Mouse (Mus musculus) ES-E14 (cell line): ENCODE measurements at regions not wholly inside any gene's neighbourhood (a gene's known extent, or its start where the extent isn't known, plus 50 kb on each side); places are given as distances from the start of the nearest gene placed in this dataset.

Source experiments
- DNase-seq: peaks from one replicate; pipeline ENCODE4 v3.0.0-alpha.2; 2013; ENCODE audit warnings: low read depth, low spot score
- H3K27ac ChIP-seq: 2 replicates; pipeline ENCODE4 v1.5.1; 2012; ENCODE audit warnings: low read depth, mild to moderate bottlenecking, low read length, moderate library complexity, mixed read lengths; ENCODE audit not compliant: poor library complexity, insufficient read depth, severe bottlenecking
- H3K36me3 ChIP-seq: 2 replicates; pipeline ENCODE4 v1.6.1; 2012; ENCODE audit warnings: mild to moderate bottlenecking, low read length, moderate library complexity, mixed read lengths; ENCODE audit not compliant: control insufficient read depth, poor library complexity, insufficient read depth, severe bottlenecking
- H3K4me1 ChIP-seq, 2 experiments: fragments of 150-350 bp in 1 of 2; sonication (generic) in 1 of 2; 2 replicates each; pipeline ENCODE4 v1.6.1; 2012; ENCODE audit warnings: low read length in 2 of 2, mild to moderate bottlenecking in 1 of 2, mixed read lengths in 1 of 2; ENCODE audit not compliant: control insufficient read depth in 2 of 2, insufficient read depth in 2 of 2, poor library complexity in 1 of 2
- H3K4me3 ChIP-seq, 2 experiments: fragments of 150-350 bp in 1 of 2; sonication (generic) in 1 of 2; 2 replicates each; pipeline ENCODE4 v1.5.1; 2012; ENCODE audit warnings: low read length in 2 of 2, low read depth in 1 of 2, mild to moderate bottlenecking in 1 of 2, mixed read lengths in 1 of 2; ENCODE audit not compliant: insufficient read depth in 1 of 2, poor library complexity in 1 of 2, severe bottlenecking in 1 of 2
- H3K9ac ChIP-seq: 2 replicates; pipeline ENCODE4 v1.6.1; 2012; ENCODE audit warnings: low read depth, mild to moderate bottlenecking, low read length, mixed read lengths; ENCODE audit not compliant: poor library complexity, insufficient read depth, severe bottlenecking
- H3K9me3 ChIP-seq: fragments of 150-350 bp; sonication (generic); 2 replicates; pipeline ENCODE4 v1.6.1; 2012; ENCODE audit warnings: low read depth, mild to moderate bottlenecking, low read length; ENCODE audit not compliant: control insufficient read depth, insufficient read depth
- CHD2 ChIP-seq: IDR thresholded peaks from 2 replicates; pipeline ENCODE4 v1.6.1; 2014; ENCODE audit warnings: mild to moderate bottlenecking, low read depth, low read length, inconsistent platforms
- HCFC1 ChIP-seq: IDR thresholded peaks from 2 replicates; pipeline ENCODE4 v1.6.1; 2012; ENCODE audit warnings: low read length, inconsistent platforms, borderline replicate concordance; ENCODE audit not compliant: insufficient read depth
- MAFK ChIP-seq: IDR thresholded peaks from 2 replicates; pipeline ENCODE4 v1.6.1; 2014; ENCODE audit warnings: mild to moderate bottlenecking, low read depth, low read length, inconsistent platforms; ENCODE audit not compliant: insufficient read depth
- ZC3H11A ChIP-seq: IDR thresholded peaks from 2 replicates; pipeline ENCODE4 v1.6.1; 2012; ENCODE audit warnings: low read depth, mild to moderate bottlenecking, inconsistent platforms, low read length, borderline replicate concordance
- ZNF384 ChIP-seq: IDR thresholded peaks from 2 replicates; pipeline ENCODE4 v1.6.1; 2012; ENCODE audit warnings: low read depth, low read length, inconsistent platforms
- in situ Hi-C, 2 experiments: fragments of 600-800 bp; cut with MboI; formaldehyde crosslinking; loops; one replicate each; pipeline ENCODE4 v1.15.1; 2025; ENCODE audit warnings: low sequenced_read_pairs in 2 of 2, inconsistent platforms in 1 of 2; ENCODE audit not compliant: unreplicated experiment in 2 of 2

- no peaks in the 10 kb centered on the region for H3K9me3 ChIP-seq
- H3K36me3 ChIP-seq, result no peaks in the 10 kb centered on the region
- peak overlapping the region; percentile 2; the same call in 1 of the 2 replicates for H3K27ac ChIP-seq
- H3K4me3 ChIP-seq, result peak overlapping the region in 1 of 2 experiments; percentile 8; a peak in 1 of 4 replicates
- H3K9ac ChIP-seq, result peak overlapping the region; percentile 48; the same call in 1 of the 2 replicates
- peaks cover 2 to 26% of the 10 kb centered on the region in 2 experiments for H3K4me1 ChIP-seq
- in situ Hi-C loops, result no loop called here
- TF ChIP-seq HCFC1 (no peak), MAFK (0 out of 2 replicates have a peak, but pooled peaks have one; percentile 65), ZC3H11A (no peak)
- no peak for DNase-seq
Observed at GRCm38 (mm10) chr9:120755486-120755885, 173.5 kb upstream of the Ctnnb1 start.

DNA sequence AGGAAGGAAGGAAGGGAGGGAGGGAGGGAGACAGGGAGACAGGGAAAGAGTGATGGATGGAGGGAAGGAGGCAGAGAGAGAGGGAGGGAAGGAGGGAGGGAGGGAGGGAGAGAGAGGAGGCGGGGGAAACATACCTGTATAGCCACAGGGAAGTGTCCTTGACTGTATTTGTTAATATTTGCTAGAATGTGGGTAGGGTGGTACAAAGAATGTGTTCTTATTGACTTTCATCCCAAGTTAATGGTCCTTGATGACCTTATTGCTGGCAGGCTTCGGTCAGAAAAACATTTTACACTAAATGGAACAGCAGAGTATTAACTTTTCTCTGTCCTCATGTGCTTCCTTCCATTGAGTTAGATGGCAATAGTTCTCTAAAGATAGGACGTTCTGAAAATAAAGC lies 171.0 kb upstream of the Ctnnb1 start:
- Histone ChIP-seq H3K36me3 (no peaks in the 10 kb centered on the region), H3K4me3 (no peak overlapping the region), H3K4me1 (peaks cover 2 to 19% of the 10 kb centered on the region in 2 experiments), H3K9ac (no peak overlapping the region), H3K9me3 (0 out of 2 replicates have a peak, but pooled peaks cover 1% of the 10 kb centered on the region), H3K27ac (no peak overlapping the region)
- TF ChIP-seq ZC3H11A (no peak), ZNF384 (no peak), MAFK (no peak), HCFC1 (no peak), CHD2 (no peak)
- DNase-seq, result no peak
- in situ Hi-C loops, result no loop called here

- Histone ChIP-seq H3K36me3 (no peaks in the 10 kb centered on the region), H3K27ac (no peak overlapping the region), H3K9me3 (0 out of 2 replicates have a peak, but pooled peaks cover 1% of the 10 kb centered on the region), H3K4me1 (peaks cover 2 to 16% of the 10 kb centered on the region in 2 experiments), H3K4me3 (no peak overlapping the region), H3K9ac (no peak overlapping the region)
- in situ Hi-C loops, result no loop called here
- TF ChIP-seq MAFK (no peak), ZNF384 (no peak), HCFC1 (no peak), CHD2 (no peak), ZC3H11A (no peak)
- DNase-seq, result no peak
Observed at GRCm38 (mm10) chr9:120758632-120759031, 170.4 kb upstream of the Ctnnb1 start.

GRCm38 (mm10) chr9:120759771-120760170 lies 169.2 kb upstream of the Ctnnb1 start:
- Histone ChIP-seq H3K36me3 (no peaks in the 10 kb centered on the region), H3K27ac (peak overlapping the region; percentile 0; the same call in 1 of the 2 replicates), H3K4me3 (no peak overlapping the region), H3K9me3 (0 out of 2 replicates have a peak, but pooled peaks cover 1% of the 10 kb centered on the region), H3K4me1 (peaks cover 0 to 8% of the 10 kb centered on the region in 2 experiments), H3K9ac (no peak overlapping the region)
- in situ Hi-C loops, result no loop called here
- peak; percentile 63 for DNase-seq
- TF ChIP-seq MAFK (no peak), ZNF384 (no peak), CHD2 (no peak), HCFC1 (no peak), ZC3H11A (no peak)

GRCm38 (mm10) chr9:120763802-120764201 lies 165.2 kb upstream of the Ctnnb1 start:
- DNase-seq, result no peak
- no peaks in the 10 kb centered on the region for H3K36me3 ChIP-seq
- H3K4me3 ChIP-seq, result no peak overlapping the region
- no peak overlapping the region for H3K9ac ChIP-seq
- no peak for TF ChIP-seq HCFC1
- no peak for TF ChIP-seq ZC3H11A
- no peak overlapping the region for H3K27ac ChIP-seq
- H3K9me3 ChIP-seq, result 0 out of 2 replicates have a peak, but pooled peaks cover 1% of the 10 kb centered on the region
- in situ Hi-C loops, result no loop called here
- H3K4me1 ChIP-seq, result peaks cover 0 to under 1% of the 10 kb centered on the region in 2 experiments; a peak in 2 of 4 replicates
